Mouse (Mus musculus): ENCODE data around the gene Cdk5rap3. TPM values are rescaled to one million over a fixed set of nuclear protein-coding genes. Genes with fewer than 3 reads are reported as not detected.

The Cdk5rap3 gene
- polyA plus RNA-seq, 1 experiment from 2014 or later, result 49.0 TPM

GRCm38 (mm10) chr11:96944844-96945580 is 28.7 kb upstream of the Cdk5rap3 start:
- H3K4me2 ChIP-seq, result peak overlapping the region; percentile 96

GRCm38 (mm10) chr11:96943746-96944304 is 27.5 kb upstream of the Cdk5rap3 start, which contains the start of gene Pnpo:
TSS of gene Pnpo (minus strand) at chr11:96943986.
- Histone ChIP-seq H3K27me3 (replicated peaks) (no peaks in the 10 kb centered on the region), H3K9ac (peak within 1 kb of the TSS; percentile 90), H3K4me1 (peaks cover 75% of the 10 kb centered on the region), H3K9me3 (replicated peaks) (no peaks in the 10 kb centered on the region), H3K4me3 (peak within 1 kb of the TSS; percentile 76), H3K4me2 (peak within 1 kb of the TSS; percentile 96), H3K27ac (peak within 1 kb of the TSS; percentile 98), H3K36me3 (peaks cover 66% of the 10 kb centered on the region)
- ATAC-seq, result peak; percentile 84
- WGBS (ENCODE audit: insufficient replicate concordance), result under 1% methylated on average over 29 of the region's 29 CpGs

More at GRCm38 (mm10) chr11:96944844-96945580, 28.7 kb upstream of the Cdk5rap3 start:
- no peaks in the 10 kb centered on the region for H3K27me3 ChIP-seq (replicated peaks)
- peak overlapping the region; percentile 76 for H3K4me3 ChIP-seq
- ATAC-seq, result no peak
- H3K4me1 ChIP-seq, result peaks cover 75% of the 10 kb centered on the region
- H3K9me3 ChIP-seq (replicated peaks), result no peaks in the 10 kb centered on the region
- WGBS (ENCODE audit: insufficient replicate concordance), result 17% methylated on average over 14 of the region's 14 CpGs
- H3K36me3 ChIP-seq, result peaks cover 66% of the 10 kb centered on the region
- peak overlapping the region; percentile 90 for H3K9ac ChIP-seq
- peak overlapping the region; percentile 98 for H3K27ac ChIP-seq

DNA sequence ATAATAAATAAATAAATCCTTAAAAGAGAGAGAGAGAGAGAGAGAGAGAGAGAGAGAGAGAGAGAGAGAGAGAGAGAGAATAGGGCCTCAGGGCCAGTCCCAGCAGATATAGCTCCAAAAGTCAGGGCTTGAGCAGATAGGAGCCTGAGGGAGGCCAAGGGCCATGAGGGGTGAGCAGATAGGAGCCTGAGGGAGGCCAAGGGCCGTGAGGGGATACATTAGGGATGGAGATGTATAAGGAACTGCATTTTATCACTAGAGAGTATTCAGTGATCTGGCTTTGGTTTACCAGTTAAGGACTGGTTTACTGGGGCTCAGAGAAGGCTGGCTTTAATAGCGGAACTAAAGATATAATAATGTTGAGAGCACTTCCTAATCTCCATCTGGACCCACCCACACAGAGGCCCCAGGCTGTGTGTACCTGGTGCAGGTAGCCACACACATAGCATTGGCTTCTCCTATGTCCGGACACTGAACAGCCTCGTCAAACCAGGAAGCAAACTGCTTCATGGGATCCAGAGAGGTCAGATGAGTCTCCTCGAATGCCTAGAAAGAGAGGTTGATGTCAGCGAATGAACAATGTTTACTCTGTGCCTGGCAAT is 25.8 kb upstream of the Cdk5rap3 start:
- Histone ChIP-seq H3K36me3 (peaks cover 74% of the 10 kb centered on the region), H3K4me3 (peak overlapping the region; percentile 76), H3K27me3 (replicated peaks) (no peaks in the 10 kb centered on the region), H3K4me1 (peaks cover 75% of the 10 kb centered on the region), H3K9me3 (replicated peaks) (no peaks in the 10 kb centered on the region), H3K27ac (peak overlapping the region; percentile 98), H3K4me2 (peak overlapping the region; percentile 96), H3K9ac (peak overlapping the region; percentile 90)
- WGBS (ENCODE audit: insufficient replicate concordance), result 36% methylated on average over 6 of the region's 6 CpGs
- ATAC-seq, result peak; percentile 76

GRCm38 (mm10) chr11:96940578-96941465 is 24.5 kb upstream of the Cdk5rap3 start:
- no peaks in the 10 kb centered on the region for H3K27me3 ChIP-seq (replicated peaks)
- H3K9me3 ChIP-seq (replicated peaks), result no peaks in the 10 kb centered on the region
- H3K36me3 ChIP-seq, result peaks cover 77% of the 10 kb centered on the region
- peak overlapping the region; percentile 76 for H3K4me3 ChIP-seq
- H3K27ac ChIP-seq, result peak overlapping the region; percentile 98
- H3K4me1 ChIP-seq, result peaks cover 76% of the 10 kb centered on the region
- peak overlapping the region; percentile 96 for H3K4me2 ChIP-seq
- ATAC-seq, result peak; percentile 11
- 46% methylated on average over 16 of the region's 16 CpGs for WGBS (ENCODE audit: insufficient replicate concordance)
- H3K9ac ChIP-seq, result peak overlapping the region; percentile 90

DNA sequence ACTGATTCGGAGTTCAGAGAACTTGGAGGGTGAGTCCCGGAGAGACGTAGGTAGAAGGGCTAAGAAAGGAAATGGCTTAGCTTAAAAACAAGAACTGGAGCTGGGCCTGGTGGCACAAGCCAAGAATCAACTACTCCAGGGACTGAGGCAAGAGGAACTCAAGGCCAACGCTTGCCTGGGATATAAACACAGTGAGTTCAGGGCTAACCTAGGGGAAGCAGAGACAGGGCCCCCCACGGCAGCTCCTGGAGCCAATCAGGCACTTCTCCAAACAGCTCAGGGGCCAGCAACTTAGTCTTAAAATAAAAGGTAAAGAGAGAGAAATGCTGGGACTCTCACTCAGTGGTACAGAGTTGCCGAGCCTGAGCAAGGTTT is 22.1 kb upstream of the Cdk5rap3 start:
- Histone ChIP-seq H3K27ac (peak overlapping the region; percentile 98), H3K36me3 (peaks cover 77% of the 10 kb centered on the region), H3K4me2 (peak overlapping the region; percentile 96), H3K9ac (peak overlapping the region; percentile 90), H3K4me3 (peak overlapping the region; percentile 76), H3K4me1 (peaks cover 83% of the 10 kb centered on the region), H3K9me3 (replicated peaks) (no peaks in the 10 kb centered on the region), H3K27me3 (replicated peaks) (no peaks in the 10 kb centered on the region)
- WGBS (ENCODE audit: insufficient replicate concordance), result 79% methylated on average over 6 of the region's 6 CpGs
- ATAC-seq, result no peak

GRCm38 (mm10) chr11:96937549-96938425 is 21.5 kb upstream of the Cdk5rap3 start:
- no peak; the same call in 1 of the 2 replicates for ATAC-seq
- Histone ChIP-seq H3K27ac (peak overlapping the region; percentile 98), H3K36me3 (peaks cover 77% of the 10 kb centered on the region), H3K4me3 (no peak overlapping the region; the same call in none of the 2 replicates), H3K4me1 (peaks cover 89% of the 10 kb centered on the region), H3K4me2 (peak overlapping the region; percentile 96), H3K27me3 (replicated peaks) (no peaks in the 10 kb centered on the region), H3K9ac (peak overlapping the region; percentile 90), H3K9me3 (replicated peaks) (no peaks in the 10 kb centered on the region)
- WGBS (ENCODE audit: insufficient replicate concordance), result 55% methylated on average over 10 of the region's 10 CpGs

GRCm38 (mm10) chr11:96935872-96936650 is 19.8 kb upstream of the Cdk5rap3 start:
- Histone ChIP-seq H3K27ac (peak overlapping the region; percentile 98), H3K9ac (peak overlapping the region; percentile 33), H3K9me3 (replicated peaks) (no peaks in the 10 kb centered on the region), H3K4me3 (no peak overlapping the region), H3K27me3 (replicated peaks) (no peaks in the 10 kb centered on the region), H3K4me2 (peak overlapping the region; percentile 62; the same call in 1 of the 2 replicates), H3K36me3 (peaks cover 60% of the 10 kb centered on the region), H3K4me1 (peaks cover 97% of the 10 kb centered on the region)
- ATAC-seq, result no peak
- WGBS (ENCODE audit: insufficient replicate concordance), result 79% methylated on average over 9 of the region's 9 CpGs

DNA sequence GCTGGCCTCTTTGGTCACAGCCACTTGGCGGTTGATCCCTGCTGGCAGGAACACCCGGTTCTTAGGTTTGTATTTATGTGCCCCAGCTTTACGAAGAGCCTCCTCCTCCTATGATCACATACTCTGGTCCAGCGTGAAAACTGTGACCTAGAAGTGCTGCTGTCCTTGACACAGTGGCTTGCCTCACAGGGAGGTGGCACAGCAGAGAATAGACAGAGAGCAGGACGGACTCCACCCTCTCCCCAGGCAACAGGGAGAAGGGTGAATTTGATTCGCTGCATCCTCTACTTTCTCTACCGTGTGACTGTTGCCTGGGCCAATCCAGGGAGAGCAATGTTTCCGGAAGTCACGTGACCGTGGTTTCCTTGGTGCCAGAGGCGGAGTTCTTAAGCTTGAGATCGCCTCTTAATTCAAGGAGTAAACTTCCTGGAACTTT is 18.6 kb upstream of the Cdk5rap3 start:
- WGBS (ENCODE audit: insufficient replicate concordance), result 23% methylated on average over 12 of the region's 12 CpGs

GRCm38 (mm10) chr11:96933562-96934276 is 17.4 kb upstream of the Cdk5rap3 start:
- no peak overlapping the region for H3K4me3 ChIP-seq
- H3K4me2 ChIP-seq, result 0 out of 2 replicates have a peak overlapping the region, but pooled peaks have one; percentile 62
- H3K9ac ChIP-seq, result peak overlapping the region; percentile 64; the same call in 1 of the 2 replicates
- peak overlapping the region; percentile 98 for H3K27ac ChIP-seq
- H3K36me3 ChIP-seq, result peaks cover 37% of the 10 kb centered on the region
- H3K9me3 ChIP-seq (replicated peaks), result no peaks in the 10 kb centered on the region
- WGBS (ENCODE audit: insufficient replicate concordance), result 83% methylated on average over 13 of the region's 13 CpGs
- peaks cover 97% of the 10 kb centered on the region for H3K4me1 ChIP-seq
- ATAC-seq, result no peak
- peaks cover 7% of the 10 kb centered on the region; the same call in 1 of the 2 replicates for H3K27me3 ChIP-seq (replicated peaks)

More for the DNA sequence above, 18.6 kb upstream of the Cdk5rap3 start:
- ATAC-seq, result peak; percentile 97
- Histone ChIP-seq H3K36me3 (peaks cover 49% of the 10 kb centered on the region), H3K27ac (peak overlapping the region; percentile 98), H3K27me3 (replicated peaks) (no peaks in the 10 kb centered on the region), H3K4me2 (peak overlapping the region; percentile 62), H3K9ac (peak overlapping the region; percentile 64), H3K9me3 (replicated peaks) (no peaks in the 10 kb centered on the region), H3K4me1 (peaks cover 97% of the 10 kb centered on the region), H3K4me3 (peak overlapping the region; percentile 25)

Measured in liver, embryonic 12.5 days (tissue).